Mouse (Mus musculus): ENCODE results near the gene Homez.

- TF ChIP-seq EP300 (IDR thresholded peaks at IDR 0.05; ENCODE audit: low read depth) = no peak
- no peak for TF ChIP-seq CTCF (IDR thresholded peaks at IDR 0.05; ENCODE audit: low read depth)
Measured at GRCm38 (mm10) chr14:54864313-54865036, 6.3 kb downstream of the Homez start.
